Mouse (Mus musculus): ENCODE measurements around the gene Marveld3.

- TF ChIP-seq CTCF (IDR thresholded peaks at IDR 0.05; ENCODE audit: low read depth) (no peak), EP300 (optimal IDR thresholded peaks at IDR 0.05) (no peak)
Measured at GRCm38 (mm10) chr8:109964106-109964505, 2.1 kb upstream of the Marveld3 start.

Measured in stomach, postnatal 0 days (tissue).